Mouse (Mus musculus): ENCODE measurements around the gene Tubd1.

- no peak for TF ChIP-seq POLR2A (IDR thresholded peaks at IDR 0.05; ENCODE audit: control insufficient read depth, low read depth, low read length)
- TF ChIP-seq CTCF (IDR thresholded peaks at IDR 0.05; ENCODE audit: control insufficient read depth, insufficient read depth, insufficient replicate concordance, low read depth, low read length) = no peak
Measured at GRCm38 (mm10) chr11:86592993-86593392, 48.2 kb downstream of the Tubd1 start.
